Mouse (Mus musculus): ENCODE data around the gene Hpgd. TPM values are rescaled to one million over a fixed set of nuclear protein-coding genes. Genes with fewer than 3 reads are reported as not detected.

Gene Hpgd
- 427 TPM for polyA plus RNA-seq (2014; fragmentation: Illumina TruSeq; extraction: RNeasy Lipid Tissue Mini Kit (QIAGEN cat#74804); ENCODE audit: insufficient read depth, low read depth, low replicate concordance)

DNA sequence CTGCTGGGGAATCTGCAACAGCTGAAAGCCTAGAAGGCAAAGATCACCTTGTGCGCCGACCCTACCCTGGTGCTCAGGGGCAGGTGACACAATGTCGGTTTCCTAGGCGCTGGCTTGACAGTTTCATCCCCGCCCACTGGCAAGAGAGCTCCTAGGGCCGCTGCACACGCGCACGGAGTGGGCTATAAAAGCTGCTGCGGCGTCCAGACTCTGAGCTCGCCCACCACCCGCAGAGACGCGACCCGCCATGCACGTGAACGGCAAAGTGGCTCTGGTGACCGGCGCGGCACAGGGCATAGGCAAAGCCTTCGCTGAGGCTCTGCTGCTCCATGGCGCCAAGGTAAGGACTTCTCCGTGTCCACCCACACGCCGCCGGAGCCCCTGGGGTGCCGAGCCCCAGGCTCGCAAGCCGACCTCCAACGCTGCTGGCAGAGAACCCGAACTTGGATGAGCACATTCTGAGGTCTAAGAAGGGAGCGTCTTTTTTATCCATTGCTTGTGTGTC lies at the start of gene Hpgd:
Gene Hpgd, plus strand, starts transcription at position 213 of the 505 bp plus-strand sequence.

Data from lung, adult 10 weeks (tissue).